Mouse (Mus musculus) cerebellum, adult 2 months (tissue): ENCODE data around the gene Ptbp3.

ENCODE experiments used
- CTCF ChIP-seq: fragments of 200-500 bp; IDR thresholded peaks from 2 replicates; pipeline ENCODE4 v1.5.1; 2011; ENCODE audit warnings: low read depth, mild to moderate bottlenecking, control low read depth, low read length, moderate library complexity, borderline replicate concordance; ENCODE audit not compliant: insufficient read depth
- POLR2A ChIP-seq: fragments of 200-500 bp; IDR thresholded peaks from 2 replicates; pipeline ENCODE4 v1.6.1; 2011; ENCODE audit warnings: low read length, control low read depth, borderline replicate concordance; ENCODE audit not compliant: insufficient read depth

- no peak for TF ChIP-seq CTCF
- no peak for TF ChIP-seq POLR2A
Measured at GRCm38 (mm10) chr4:59558096-59558720, 9.0 kb upstream of the Ptbp3 start.
